ENCODE assay signal across 11 mouse cellular contexts in genomic region chr5:20462376-20462775, GRCm38 (mm10).
DNase-seq lines count a peak whose midpoint lies in the region; ATAC-seq lines count a peak whose summit lies in the region.
"Had no signal": no experiment of that assay in that cellular context is flagged by ENCODE, and none has a peak within 500 bp of the region (broad histone marks: within the 10 kb centered on the region; RNA-seq: fewer than 3 reads in every experiment).

No protein-coding gene starts in this region.

- H3K27ac ChIP-seq in forebrain, embryonic 16.5 days (ENCODE audit: low read length) = no peak overlapping the region
- H3K27ac ChIP-seq: embryonic facial prominence, embryonic 15.5 days; hindbrain, embryonic 13.5 days; liver, embryonic 13.5 days had no signal

- H3K27me3 ChIP-seq in forebrain, embryonic 16.5 days (replicated peaks; ENCODE audit: control insufficient read depth, insufficient read depth, low read length) = no peaks in the 10 kb centered on the region
- H3K27me3 ChIP-seq: embryonic facial prominence, embryonic 15.5 days; hindbrain, embryonic 13.5 days; liver, embryonic 13.5 days had no signal

- peak; percentile 88 for ATAC-seq in forebrain, embryonic 16.5 days
- ATAC-seq in megakaryocyte-erythroid progenitor cell, adult 5-6 weeks (replicated peaks; ENCODE audit: low FRiP score, low TSS enrichment, poor library complexity, severe bottlenecking) = no peak

- DNase-seq in heart, postnatal 10 days = peak; percentile 21 to 36
- DNase-seq in heart, adult 11 months = no peak
- DNase-seq in cerebellum, adult 9-11 months = peak; percentile 35
- DNase-seq in left cerebral cortex, postnatal 14 days (ENCODE audit: low spot score in 2 of 2) = peak; percentile 43 to 73
- no peak for DNase-seq in ovary, postnatal 10 days (ENCODE audit: low spot score)
- DNase-seq: kidney, postnatal 10 days; liver, embryonic 13.5 days had no signal

- H3K4me2 ChIP-seq in forebrain, embryonic 16.5 days (ENCODE audit: low read length) = no peak overlapping the region
- H3K4me2 ChIP-seq: embryonic facial prominence, embryonic 15.5 days; hindbrain, embryonic 13.5 days; liver, embryonic 13.5 days had no signal

- H3K4me3 ChIP-seq in forebrain, embryonic 16.5 days (replicated peaks; ENCODE audit: low read length) = no peak overlapping the region
- H3K4me3 ChIP-seq: embryonic facial prominence, embryonic 15.5 days; hindbrain, embryonic 13.5 days; liver, embryonic 13.5 days had no signal

- 39% methylated on average over 2 of the region's 2 CpGs for WGBS in forebrain, embryonic 16.5 days

- H3K9ac ChIP-seq in forebrain, embryonic 16.5 days (replicated peaks; ENCODE audit: low read depth, low read length) = no peak overlapping the region
- H3K9ac ChIP-seq: embryonic facial prominence, embryonic 15.5 days; hindbrain, embryonic 13.5 days; liver, embryonic 13.5 days had no signal

- H3K4me1 ChIP-seq in forebrain, embryonic 16.5 days (replicated peaks; ENCODE audit: control insufficient read depth, insufficient read depth, low read length) = no peaks in the 10 kb centered on the region
- H3K4me1 ChIP-seq: embryonic facial prominence, embryonic 15.5 days; liver, embryonic 13.5 days had no signal

- H3K9me3 ChIP-seq in forebrain, embryonic 16.5 days (ENCODE audit: control insufficient read depth, low read length) = no peaks in the 10 kb centered on the region
- H3K9me3 ChIP-seq: embryonic facial prominence, embryonic 15.5 days; hindbrain, embryonic 13.5 days; liver, embryonic 13.5 days had no signal

- intact Hi-C loops in heart, postnatal 10 days (cut with DNase I) = no loop called here
- intact Hi-C loops in left cerebral cortex, postnatal 14 days (cut with DNase I) = no loop called here

- H3K36me3 ChIP-seq in forebrain, embryonic 16.5 days (ENCODE audit: control insufficient read depth, insufficient read depth) = peaks cover 4% of the 10 kb centered on the region
- H3K36me3 ChIP-seq: embryonic facial prominence, embryonic 15.5 days; liver, embryonic 13.5 days had no signal

Comparison
In these comparisons a context has a peak if more than half of its experiments do, and no peak if none do; other contexts are left out.
1. DNase-seq: peak in heart, postnatal 10 days (2 of 2), cerebellum, adult 9-11 months (single experiment) and left cerebral cortex, postnatal 14 days (2 of 2); none in heart, adult 11 months (single experiment) and ovary, postnatal 10 days (single experiment).